Mouse (Mus musculus) myocyte (in vitro differentiated cells): Measurements from ENCODE around the gene Hes2. TPM values are rescaled to one million over a fixed set of nuclear protein-coding genes. Genes with fewer than 3 reads are reported as not detected.

ENCODE experiments used
- H3K27me3 ChIP-seq: one replicate; pipeline ENCODE4 v1.6.1; 2011; ENCODE audit not compliant: control insufficient read depth, insufficient read depth, insufficient read length
- H3K36me3 ChIP-seq: one replicate; pipeline ENCODE4 v1.6.1; 2011; ENCODE audit not compliant: control insufficient read depth, insufficient read depth
- H3K4me2 ChIP-seq: one replicate; pipeline ENCODE4 v1.6.1; 2011; ENCODE audit warnings: low read depth, control low read depth
- H3K4me3 ChIP-seq: one replicate; pipeline ENCODE4 v1.5.1; 2011; ENCODE audit warnings: mild to moderate bottlenecking, control low read depth, moderate library complexity
- H3K79me2 ChIP-seq: one replicate; pipeline ENCODE4 v1.6.1; 2011; ENCODE audit not compliant: control insufficient read depth, insufficient read depth
- H3ac ChIP-seq: one replicate; pipeline ENCODE4 v1.6.1; 2011; ENCODE audit not compliant: control insufficient read depth, insufficient read length
- CEBPB ChIP-seq: IDR thresholded peaks from 2 replicates; pipeline ENCODE4 v1.6.1; 2011; ENCODE audit warnings: mild to moderate bottlenecking, moderate library complexity; ENCODE audit not compliant: poor library complexity, insufficient read depth, severe bottlenecking
- E2F4 ChIP-seq: IDR thresholded peaks from one replicate; pipeline ENCODE4 v1.6.1; 2011; ENCODE audit warnings: mild to moderate bottlenecking, control low read depth, moderate library complexity; ENCODE audit not compliant: insufficient read depth
- MAX ChIP-seq: IDR thresholded peaks from one replicate; pipeline ENCODE4 v1.6.1; 2011; ENCODE audit warnings: low read depth, mild to moderate bottlenecking, control low read depth
- MYOD1 ChIP-seq, 3 experiments: IDR thresholded peaks; one replicate each; pipeline ENCODE4 v1.6.1; 2011; ENCODE audit warnings: control low read depth in 2 of 3, low read depth in 2 of 3, mild to moderate bottlenecking in 2 of 3, moderate library complexity in 1 of 3; ENCODE audit not compliant: insufficient read length in 2 of 3, control insufficient read depth in 1 of 3
- MYOG ChIP-seq, 3 experiments: IDR thresholded peaks; one replicate each; pipeline ENCODE4 v1.6.1; 2011; ENCODE audit warnings: control low read depth in 2 of 3, low read depth in 2 of 3, mild to moderate bottlenecking in 2 of 3; ENCODE audit not compliant: insufficient read length in 2 of 3, control insufficient read depth in 1 of 3, insufficient read depth in 1 of 3
- POLR2A ChIP-seq: IDR thresholded peaks from one replicate; pipeline ENCODE4 v1.6.1; 2011; ENCODE audit warnings: low read depth, mild to moderate bottlenecking, control low read depth, moderate library complexity; ENCODE audit not compliant: insufficient read length
- POLR2AphosphoS2 ChIP-seq: IDR thresholded peaks from one replicate; pipeline ENCODE4 v1.6.1; 2011; ENCODE audit warnings: low read depth, control low read depth; ENCODE audit not compliant: insufficient read length
- REST ChIP-seq: IDR thresholded peaks from one replicate; pipeline ENCODE4 v1.6.1; 2011; ENCODE audit warnings: mild to moderate bottlenecking, control low read depth, moderate library complexity; ENCODE audit not compliant: insufficient read depth, insufficient read length
- SRF ChIP-seq: IDR thresholded peaks from one replicate; pipeline ENCODE4 v1.6.1; 2011; ENCODE audit warnings: low read depth; ENCODE audit not compliant: control insufficient read depth, insufficient read length
- TCF12 ChIP-seq: IDR thresholded peaks from one replicate; pipeline ENCODE4 v1.6.1; 2011; ENCODE audit warnings: mild to moderate bottlenecking, control low read depth; ENCODE audit not compliant: poor library complexity, insufficient read depth, severe bottlenecking
- TCF3 ChIP-seq: IDR thresholded peaks from one replicate; pipeline ENCODE4 v1.6.1; 2011; ENCODE audit warnings: low read depth, control low read depth; ENCODE audit not compliant: insufficient read length
- USF1 ChIP-seq: IDR thresholded peaks from one replicate; pipeline ENCODE4 v1.6.1; 2011; ENCODE audit warnings: low read depth, mild to moderate bottlenecking, control low read depth, moderate library complexity
- polyA plus RNA-seq: library from polyadenylated mRNA; unstranded; fragments of >200 nt; fragmentation: generic; extraction: Trizol; gene quantifications from one replicate; pipeline ENCODE4 v1.2.1, GENCODE M21; 2012; ENCODE audit warnings: missing spikeins

The Hes2 gene
- polyA plus RNA-seq, 1 experiment: not detected

GRCm38 (mm10) chr4:152187142-152187541 lies 28.5 kb downstream of the Hes2 start:
- Histone ChIP-seq H3ac (no peak overlapping the region), H3K27me3 (no peaks in the 10 kb centered on the region), H3K79me2 (peaks cover 65% of the 10 kb centered on the region), H3K4me3 (peak overlapping the region; percentile 34), H3K4me2 (peak overlapping the region; percentile 83), H3K36me3 (peaks cover 3% of the 10 kb centered on the region)
- TF ChIP-seq USF1: no peak
- TF ChIP-seq REST: no peak
- TF ChIP-seq POLR2AphosphoS2: no peak
- TF ChIP-seq MYOD1 (IDR thresholded peaks at IDR 0.05; ENCODE audit: control insufficient read depth in 1 of 3, insufficient read length in 2 of 3, low read depth in 2 of 3): no peak
- no peak for TF ChIP-seq MYOG (IDR thresholded peaks at IDR 0.05; ENCODE audit: control insufficient read depth in 1 of 3, insufficient read depth in 1 of 3, insufficient read length in 2 of 3, low read depth in 2 of 3)
- TF ChIP-seq E2F4: no peak
- no peak for TF ChIP-seq POLR2A
- no peak for TF ChIP-seq SRF
- TF ChIP-seq TCF3: no peak
- TF ChIP-seq TCF12: no peak
- TF ChIP-seq CEBPB: no peak
- TF ChIP-seq MAX: no peak

GRCm38 (mm10) chr4:152188651-152189050 lies 30.0 kb downstream of the Hes2 start:
- peaks cover 69% of the 10 kb centered on the region for H3K79me2 ChIP-seq
- H3K4me2 ChIP-seq: no peak overlapping the region
- H3K36me3 ChIP-seq: no peaks in the 10 kb centered on the region
- H3K27me3 ChIP-seq: no peaks in the 10 kb centered on the region
- no peak overlapping the region for H3K4me3 ChIP-seq
- H3ac ChIP-seq: no peak overlapping the region
- no peak for TF ChIP-seq SRF
- TF ChIP-seq MAX: no peak
- TF ChIP-seq E2F4: no peak
- TF ChIP-seq POLR2A: no peak
- TF ChIP-seq MYOG (IDR thresholded peaks at IDR 0.05; ENCODE audit: control insufficient read depth in 1 of 3, insufficient read depth in 1 of 3, insufficient read length in 2 of 3, low read depth in 2 of 3): no peak
- TF ChIP-seq MYOD1 (IDR thresholded peaks at IDR 0.05; ENCODE audit: control insufficient read depth in 1 of 3, insufficient read length in 2 of 3, low read depth in 2 of 3): no peak
- TF ChIP-seq USF1: no peak
- no peak for TF ChIP-seq TCF12
- no peak for TF ChIP-seq TCF3
- TF ChIP-seq REST: no peak
- TF ChIP-seq POLR2AphosphoS2: no peak
- no peak for TF ChIP-seq CEBPB

- H3K79me2 ChIP-seq: peaks cover 71% of the 10 kb centered on the region
- no peak overlapping the region for H3ac ChIP-seq
- no peak overlapping the region for H3K4me2 ChIP-seq
- H3K4me3 ChIP-seq: no peak overlapping the region
- no peaks in the 10 kb centered on the region for H3K27me3 ChIP-seq
- no peak for TF ChIP-seq USF1
- TF ChIP-seq MYOG (IDR thresholded peaks at IDR 0.05; ENCODE audit: control insufficient read depth in 1 of 3, insufficient read depth in 1 of 3, insufficient read length in 2 of 3, low read depth in 2 of 3): no peak
- TF ChIP-seq POLR2AphosphoS2: no peak
- no peak for TF ChIP-seq MYOD1 (IDR thresholded peaks at IDR 0.05; ENCODE audit: control insufficient read depth in 1 of 3, insufficient read length in 2 of 3, low read depth in 2 of 3)
- TF ChIP-seq REST: no peak
- TF ChIP-seq SRF: no peak
- TF ChIP-seq TCF3: no peak
- TF ChIP-seq TCF12: no peak
- TF ChIP-seq E2F4: no peak
- TF ChIP-seq POLR2A: no peak
- no peaks in the 10 kb centered on the region for H3K36me3 ChIP-seq
Observed at GRCm38 (mm10) chr4:152189071-152189470, 30.4 kb downstream of the Hes2 start.

- Histone ChIP-seq H3ac (no peak overlapping the region), H3K4me2 (peak overlapping the region; percentile 63), H3K27me3 (no peaks in the 10 kb centered on the region), H3K36me3 (no peaks in the 10 kb centered on the region), H3K79me2 (peaks cover 75% of the 10 kb centered on the region), H3K4me3 (no peak overlapping the region)
- TF ChIP-seq SRF: no peak
- TF ChIP-seq E2F4: no peak
- TF ChIP-seq MYOG (IDR thresholded peaks at IDR 0.05; ENCODE audit: control insufficient read depth in 1 of 3, insufficient read depth in 1 of 3, insufficient read length in 2 of 3, low read depth in 2 of 3): no peak
- no peak for TF ChIP-seq MYOD1 (IDR thresholded peaks at IDR 0.05; ENCODE audit: control insufficient read depth in 1 of 3, insufficient read length in 2 of 3, low read depth in 2 of 3)
- no peak for TF ChIP-seq TCF12
- no peak for TF ChIP-seq TCF3
- TF ChIP-seq POLR2AphosphoS2: no peak
- no peak for TF ChIP-seq USF1
- TF ChIP-seq MAX: no peak
- TF ChIP-seq POLR2A: no peak
Observed at GRCm38 (mm10) chr4:152189691-152190090, 31.0 kb downstream of the Hes2 start.
